Mouse (Mus musculus): Measurements from ENCODE around the gene Ifna7. TPM values are rescaled to one million over a fixed set of nuclear protein-coding genes. Genes with fewer than 3 reads are reported as not detected.
A peak's percentile ranks its signal among the peaks of the same experiment; 100 is the strongest.
"Not testable (repeated sequence)": the region's sequence is repeated elsewhere in the genome, so short reads cannot be mapped to it uniquely, and the experiment has no call there.

The Ifna7 gene
- polyA plus RNA-seq, 1 experiment from 2014 or later: not detected

GRCm38 (mm10) chr4:88802954-88803353 is 13.1 kb upstream of the Ifna7 start, which contains the start of gene Gm13287:
Gene Gm13287 (plus strand): TSS chr4:88803254.
- DNase-seq (ENCODE audit: extremely low spot score, low spot score); H3K27ac ChIP-seq; H3K4me1 ChIP-seq; H3K4me3 ChIP-seq; H3K36me3 ChIP-seq (replicated peaks); H3K9me3 ChIP-seq: not testable (repeated sequence)
- no CpG with 5 or more reads among the region's 29 CpGs for WGBS
- peaks cover 17% of the 10 kb centered on the region for H3K27me3 ChIP-seq (ENCODE audit: poor library complexity, severe bottlenecking)

DNA sequence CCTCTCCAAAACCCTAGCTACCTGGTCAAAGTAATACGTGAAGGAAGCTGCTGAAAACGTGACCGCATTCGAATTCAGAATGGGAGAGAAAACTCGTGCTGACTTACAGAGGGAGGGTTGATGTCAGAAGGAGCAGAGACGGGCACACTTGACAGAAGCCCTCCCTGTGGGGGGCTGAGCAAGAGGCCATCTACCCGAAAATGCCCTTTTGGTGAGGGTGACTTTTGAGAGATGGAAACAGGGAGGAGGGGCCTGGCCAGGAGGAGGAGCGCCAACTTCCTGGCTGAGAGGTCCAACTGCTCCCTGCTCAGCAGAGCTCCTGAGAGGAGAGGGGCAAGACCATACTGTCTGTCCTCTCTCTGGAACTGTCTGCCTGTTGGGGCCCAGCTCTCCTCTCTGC is 10.8 kb upstream of the Ifna7 start, which contains the start of gene Gm13288:
Gene Gm13288, plus strand, starts transcription at position 301 of the 400 bp plus-strand sequence.
- H3K4me1 ChIP-seq; H3K36me3 ChIP-seq (replicated peaks); DNase-seq (ENCODE audit: extremely low spot score, low spot score); H3K9me3 ChIP-seq; H3K27ac ChIP-seq: not testable (repeated sequence)
- H3K27me3 ChIP-seq (ENCODE audit: poor library complexity, severe bottlenecking): peaks cover 18% of the 10 kb centered on the region
- peak within 1 kb of the TSS; percentile 34; the same call in 1 of the 2 replicates for H3K4me3 ChIP-seq
- no CpG with 5 or more reads among the region's 8 CpGs for WGBS

DNA sequence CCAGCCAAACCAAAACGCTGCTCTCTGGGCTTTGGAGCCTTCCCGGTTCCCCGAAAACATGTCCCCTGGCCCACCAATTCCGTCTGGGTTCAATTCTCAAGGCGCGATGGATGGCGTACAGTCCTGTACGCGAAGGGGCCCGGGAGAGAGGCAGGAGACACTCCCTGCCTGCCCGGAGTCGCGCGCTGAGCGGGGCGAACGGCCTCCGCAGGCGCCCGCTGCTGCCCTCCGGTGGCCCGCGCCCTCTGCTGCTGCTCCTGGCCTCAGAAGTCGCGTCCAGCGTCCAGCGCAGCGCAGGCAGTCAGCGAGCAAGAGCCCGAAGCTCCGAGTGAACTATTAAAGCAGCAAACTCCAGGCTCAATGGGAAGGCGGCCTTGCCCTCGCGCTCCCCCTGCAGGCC is 10.3 kb upstream of the Ifna7 start:
- H3K36me3 ChIP-seq (replicated peaks); H3K9me3 ChIP-seq; H3K27ac ChIP-seq; H3K4me1 ChIP-seq; DNase-seq (ENCODE audit: extremely low spot score, low spot score): not testable (repeated sequence)
- 0% methylated on average over 15 of the region's 34 CpGs for WGBS
- Histone ChIP-seq H3K27me3 (ENCODE audit: poor library complexity, severe bottlenecking) (peaks cover 18% of the 10 kb centered on the region), H3K4me3 (peak overlapping the region; percentile 34; the same call in 1 of the 2 replicates)

GRCm38 (mm10) chr4:88819659-88820058 is 3.6 kb downstream of the Ifna7 start, which contains the start of gene Ifna11:
Gene Ifna11 (plus strand): TSS chr4:88819959.
- no peaks in the 10 kb centered on the region for H3K27me3 ChIP-seq (ENCODE audit: poor library complexity, severe bottlenecking)
- WGBS: 85% methylated on average over 1 of the region's 1 CpGs

GRCm38 (mm10) chr4:88822995-88823394 is 7.0 kb downstream of the Ifna7 start:
- no peak overlapping the region for H3K4me3 ChIP-seq
- no peak for DNase-seq (ENCODE audit: extremely low spot score, low spot score)
- H3K27ac ChIP-seq: no peak overlapping the region
- WGBS: 30% methylated on average over 4 of the region's 4 CpGs
- H3K4me1 ChIP-seq: no peaks in the 10 kb centered on the region
- no peaks in the 10 kb centered on the region for H3K9me3 ChIP-seq
- no peaks in the 10 kb centered on the region for H3K27me3 ChIP-seq (ENCODE audit: poor library complexity, severe bottlenecking)
- no peaks in the 10 kb centered on the region for H3K36me3 ChIP-seq (replicated peaks)

More at GRCm38 (mm10) chr4:88819659-88820058, 3.6 kb downstream of the Ifna7 start, which contains the start of gene Ifna11:
- Histone ChIP-seq H3K36me3 (replicated peaks) (no peaks in the 10 kb centered on the region), H3K9me3 (no peaks in the 10 kb centered on the region), H3K4me1 (no peaks in the 10 kb centered on the region), H3K27ac (no peak within 1 kb of the TSS), H3K4me3 (no peak within 1 kb of the TSS)
- no peak for DNase-seq (ENCODE audit: extremely low spot score, low spot score)

DNA sequence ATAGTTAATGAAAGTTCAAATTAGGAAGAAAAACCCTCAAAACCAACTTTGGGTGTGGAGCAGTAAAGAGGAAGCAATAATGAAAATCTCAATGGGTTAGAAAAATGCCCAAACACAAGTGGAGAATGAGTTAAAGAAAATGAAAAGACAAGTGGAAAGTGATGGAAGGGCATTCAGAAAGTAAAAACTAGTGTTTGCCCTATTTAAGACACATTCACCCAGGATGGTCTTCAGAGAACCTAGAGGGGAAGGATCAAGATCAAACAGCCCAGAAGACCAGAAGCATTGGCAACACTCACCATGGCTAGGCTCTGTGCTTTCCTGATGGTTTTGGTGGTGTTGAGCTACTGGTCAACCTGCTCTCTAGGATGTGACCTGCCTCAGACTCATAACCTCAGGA is 11.1 kb downstream of the Ifna7 start, which contains the start of gene Ifna6:
Gene Ifna6, plus strand, starts transcription at position 301 of the 400 bp plus-strand sequence.
- not testable (repeated sequence) for H3K27ac ChIP-seq; H3K27me3 ChIP-seq (ENCODE audit: poor library complexity, severe bottlenecking); H3K4me3 ChIP-seq; H3K4me1 ChIP-seq; H3K36me3 ChIP-seq (replicated peaks); DNase-seq (ENCODE audit: extremely low spot score, low spot score); H3K9me3 ChIP-seq

DNA sequence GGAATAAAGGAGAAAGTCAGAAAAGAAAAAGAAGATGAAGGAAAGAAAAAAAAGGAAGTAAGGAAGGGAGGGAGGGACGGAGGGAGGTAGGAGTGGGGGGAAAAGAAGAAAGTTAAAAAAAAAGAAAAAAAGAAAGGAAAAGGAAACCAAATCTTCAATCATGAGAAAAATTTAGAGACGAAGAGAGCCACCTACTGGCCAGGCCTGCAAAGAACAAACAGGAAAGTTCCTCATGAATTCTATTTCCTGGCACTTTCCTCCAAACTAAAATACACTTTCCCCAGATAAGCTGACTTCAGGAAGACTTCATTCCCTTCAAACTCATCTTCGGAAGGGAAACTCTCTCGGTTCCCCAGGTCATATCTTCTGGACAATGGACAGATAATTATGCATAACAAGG is 14.5 kb downstream of the Ifna7 start:
- no peak for DNase-seq (ENCODE audit: extremely low spot score, low spot score)
- Histone ChIP-seq H3K36me3 (replicated peaks) (no peaks in the 10 kb centered on the region), H3K27ac (no peak overlapping the region), H3K4me1 (no peaks in the 10 kb centered on the region), H3K9me3 (no peaks in the 10 kb centered on the region), H3K27me3 (ENCODE audit: poor library complexity, severe bottlenecking) (no peaks in the 10 kb centered on the region), H3K4me3 (no peak overlapping the region)
- 30% methylated on average over 4 of the region's 4 CpGs for WGBS

DNA sequence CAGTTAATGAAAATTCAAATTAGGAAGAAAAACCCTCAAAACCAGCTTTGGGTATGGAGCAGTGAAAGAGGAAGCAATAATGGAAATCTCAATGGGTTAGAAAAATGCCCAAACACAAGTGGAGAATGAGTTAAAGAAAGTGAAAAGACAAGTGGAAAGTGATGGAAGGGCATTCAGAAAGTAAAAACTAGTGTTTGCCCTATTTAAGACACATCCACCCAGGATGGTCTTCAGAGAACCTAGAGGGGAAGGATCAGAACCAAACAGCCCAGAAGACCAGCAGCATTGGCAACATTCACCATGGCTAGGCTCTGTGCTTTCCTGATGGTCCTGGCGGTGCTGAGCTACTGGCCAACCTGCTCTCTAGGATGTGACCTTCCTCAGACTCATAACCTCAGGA is 19.2 kb downstream of the Ifna7 start, which contains the start of gene Ifna5:
Gene Ifna5, plus strand, starts transcription at position 301 of the 400 bp plus-strand sequence.
- DNase-seq (ENCODE audit: extremely low spot score, low spot score); H3K4me3 ChIP-seq; H3K9me3 ChIP-seq; H3K27me3 ChIP-seq (ENCODE audit: poor library complexity, severe bottlenecking); H3K4me1 ChIP-seq; H3K36me3 ChIP-seq (replicated peaks); H3K27ac ChIP-seq: not testable (repeated sequence)
- 86% methylated on average over 1 of the region's 1 CpGs for WGBS

DNA sequence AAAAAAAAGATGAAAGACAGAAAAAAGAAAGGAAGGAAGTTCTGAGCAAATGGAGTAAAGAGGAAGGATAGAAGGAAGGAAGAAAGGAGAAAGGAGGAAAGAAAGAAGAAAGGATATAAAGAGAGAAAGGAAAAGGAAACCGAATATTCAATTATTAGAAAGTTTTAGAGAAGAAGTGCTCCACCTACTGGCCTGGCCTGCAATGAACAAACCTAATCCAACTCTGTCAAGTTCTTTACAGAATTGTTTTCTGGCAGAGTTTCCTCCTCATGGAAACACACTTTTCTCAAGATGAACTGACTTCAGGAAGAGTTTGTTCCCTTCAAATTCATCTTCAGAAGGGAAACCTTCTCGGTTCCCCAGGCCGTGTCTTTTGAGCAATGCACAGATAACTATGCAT is 22.8 kb downstream of the Ifna7 start:
- Histone ChIP-seq H3K4me1 (peaks cover 10% of the 10 kb centered on the region), H3K27me3 (ENCODE audit: poor library complexity, severe bottlenecking) (no peaks in the 10 kb centered on the region), H3K9me3 (no peaks in the 10 kb centered on the region), H3K27ac (no peak overlapping the region), H3K4me3 (no peak overlapping the region), H3K36me3 (replicated peaks) (no peaks in the 10 kb centered on the region)
- WGBS: 51% methylated on average over 3 of the region's 3 CpGs
- DNase-seq (ENCODE audit: extremely low spot score, low spot score): no peak

GRCm38 (mm10) chr4:88840058-88840457 is 24.0 kb downstream of the Ifna7 start:
- Histone ChIP-seq H3K27me3 (ENCODE audit: poor library complexity, severe bottlenecking) (no peaks in the 10 kb centered on the region), H3K4me1 (peaks cover 10% of the 10 kb centered on the region), H3K36me3 (replicated peaks) (no peaks in the 10 kb centered on the region), H3K4me3 (no peak overlapping the region), H3K27ac (no peak overlapping the region), H3K9me3 (no peaks in the 10 kb centered on the region)
- no peak for DNase-seq (ENCODE audit: extremely low spot score, low spot score)
- 90% methylated on average over 3 of the region's 3 CpGs for WGBS

DNA sequence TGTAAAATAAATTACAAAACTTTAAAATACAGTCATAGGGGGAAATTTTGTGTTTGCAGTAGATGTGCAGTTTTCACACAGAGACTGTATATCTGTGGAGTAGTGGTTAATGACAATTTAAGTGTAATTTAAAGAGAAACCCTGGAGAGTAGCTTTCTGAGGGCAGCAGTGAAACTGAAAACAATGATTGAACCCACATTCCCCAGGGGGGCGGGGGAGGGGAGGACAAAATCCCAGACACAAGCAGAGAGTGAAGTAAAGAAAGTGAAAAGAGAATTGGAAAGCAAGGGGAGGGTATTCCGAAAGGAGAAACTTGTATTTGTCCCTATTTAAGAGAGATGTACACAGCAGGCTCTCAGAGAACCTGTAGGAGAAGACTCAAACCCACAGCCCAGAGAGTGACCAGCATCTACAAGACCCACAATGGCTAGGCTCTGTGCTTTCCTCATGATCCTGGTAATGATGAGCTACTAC is 25.4 kb downstream of the Ifna7 start, which contains the start of gene Ifna4:
Gene Ifna4, plus strand, starts transcription at position 424 of the 474 bp plus-strand sequence.
- no peak within 1 kb of the TSS for H3K4me3 ChIP-seq
- H3K27ac ChIP-seq: no peak within 1 kb of the TSS
- WGBS: 36% methylated on average over 2 of the region's 2 CpGs
- H3K9me3 ChIP-seq: no peaks in the 10 kb centered on the region
- peaks cover 10% of the 10 kb centered on the region for H3K4me1 ChIP-seq
- H3K27me3 ChIP-seq (ENCODE audit: poor library complexity, severe bottlenecking): no peaks in the 10 kb centered on the region
- no peaks in the 10 kb centered on the region for H3K36me3 ChIP-seq (replicated peaks)
- no peak for DNase-seq (ENCODE audit: extremely low spot score, low spot score)

DNA sequence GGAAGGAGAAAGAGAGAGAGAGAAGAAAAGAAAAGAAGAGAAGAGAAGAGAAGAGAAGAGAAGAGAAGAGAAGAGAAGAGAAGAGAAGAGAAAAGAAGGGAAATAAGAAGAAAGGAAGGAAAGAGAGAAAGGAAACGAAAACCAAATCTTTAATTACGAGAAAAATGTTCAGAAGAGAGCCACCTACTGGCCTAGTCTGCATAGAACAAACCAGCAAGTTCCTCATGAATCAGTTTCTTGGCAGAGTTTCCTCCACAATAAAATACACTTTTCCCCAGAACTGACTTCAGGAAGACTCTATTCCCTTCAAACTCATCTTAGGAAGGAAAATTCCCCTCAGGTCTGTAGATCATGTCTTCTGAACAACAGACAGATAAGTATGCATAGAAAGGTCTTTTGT is 29.3 kb downstream of the Ifna7 start:
- no peak for DNase-seq (ENCODE audit: extremely low spot score, low spot score)
- no peak overlapping the region for H3K4me3 ChIP-seq
- WGBS: 57% methylated on average over 2 of the region's 2 CpGs
- peaks cover 10% of the 10 kb centered on the region for H3K4me1 ChIP-seq
- H3K27me3 ChIP-seq (ENCODE audit: poor library complexity, severe bottlenecking): no peaks in the 10 kb centered on the region
- H3K9me3 ChIP-seq: no peaks in the 10 kb centered on the region
- no peak overlapping the region for H3K27ac ChIP-seq
- no peaks in the 10 kb centered on the region for H3K36me3 ChIP-seq (replicated peaks)

GRCm38 (mm10) chr4:88849698-88850097 is 33.7 kb downstream of the Ifna7 start, which contains the start of gene Ifna1:
Gene Ifna1 (plus strand): TSS chr4:88850087.
- no peak for DNase-seq (ENCODE audit: extremely low spot score, low spot score)
- Histone ChIP-seq H3K27ac (no peak within 1 kb of the TSS), H3K4me1 (peaks cover 15% of the 10 kb centered on the region), H3K9me3 (no peaks in the 10 kb centered on the region), H3K4me3 (no peak within 1 kb of the TSS), H3K27me3 (ENCODE audit: poor library complexity, severe bottlenecking) (no peaks in the 10 kb centered on the region), H3K36me3 (replicated peaks) (no peaks in the 10 kb centered on the region)
- WGBS: 74% methylated on average over 1 of the region's 1 CpGs
